Mouse (Mus musculus) heart, adult 9 months (tissue): ENCODE results near the gene Mvp.

Experiments
- DNase-seq, 2 experiments: peaks; one replicate each; pipeline ENCODE4 v3.0.0; 2022; ENCODE audit warnings: low spot score in 2 of 2

Mvp gene

GRCm38 (mm10) chr7:127014320-127014719, at the start of gene Mvp:
Gene Mvp, minus strand, starts transcription at chr7:127014621.
- DNase-seq = peak; percentile 85 to 87

GRCm38 (mm10) chr7:127055026-127055585, 40.7 kb upstream of the Mvp start:
- DNase-seq = no peak

GRCm38 (mm10) chr7:127041851-127042672, 27.6 kb upstream of the Mvp start, which contains the start of gene Kif22:
Gene Kif22, minus strand, starts transcription at chr7:127042471.
- peak; percentile 86 to 90 for DNase-seq

- DNase-seq = no peak
Measured at GRCm38 (mm10) chr7:127031244-127031643, 16.8 kb upstream of the Mvp start.

GRCm38 (mm10) chr7:127030172-127030571, 15.8 kb upstream of the Mvp start:
- no peak for DNase-seq

- no peak for DNase-seq
Measured at GRCm38 (mm10) chr7:127027885-127028284, 13.5 kb upstream of the Mvp start.

GRCm38 (mm10) chr7:127026984-127027726, 12.7 kb upstream of the Mvp start, which contains the start of gene Maz:
Gene Maz, minus strand, starts transcription at chr7:127027037.
- peak; percentile 100 for DNase-seq

GRCm38 (mm10) chr7:127026616-127026983, 12.2 kb upstream of the Mvp start:
- DNase-seq = no peak

- DNase-seq = peak; percentile 71
Measured at GRCm38 (mm10) chr7:127026161-127026600, 11.8 kb upstream of the Mvp start.

- DNase-seq = no peak
Measured at GRCm38 (mm10) chr7:127025556-127026160, 11.2 kb upstream of the Mvp start.

GRCm38 (mm10) chr7:127024755-127025555, 10.5 kb upstream of the Mvp start:
- DNase-seq = peak; percentile 82 to 83

- DNase-seq = no peak
Measured at GRCm38 (mm10) chr7:127023896-127024690, 9.7 kb upstream of the Mvp start.

- peak in 1 of 2 experiments; percentile 15 for DNase-seq
Measured at GRCm38 (mm10) chr7:127023272-127023691, 8.9 kb upstream of the Mvp start.

GRCm38 (mm10) chr7:127022528-127023271, 8.3 kb upstream of the Mvp start:
- no peak for DNase-seq

- no peak for DNase-seq
Measured at GRCm38 (mm10) chr7:127021563-127022527, 7.4 kb upstream of the Mvp start.

GRCm38 (mm10) chr7:127020901-127021562, 6.6 kb upstream of the Mvp start, which contains the start of the genes Gm42742 and Prrt2:
Gene Gm42742, minus strand, starts transcription at chr7:127021097.
Gene Prrt2, minus strand, starts transcription at chr7:127021211.
- peak in 1 of 2 experiments; percentile 44 for DNase-seq

- peak in 1 of 2 experiments; percentile 12 for DNase-seq
Measured at GRCm38 (mm10) chr7:127020491-127020890, 6.1 kb upstream of the Mvp start.

GRCm38 (mm10) chr7:127020031-127020430, 5.6 kb upstream of the Mvp start:
- no peak for DNase-seq
